Mouse (Mus musculus) right cerebral cortex, postnatal 36 days (tissue): Measurements from ENCODE around the gene Traip.

Source experiments
- DNase-seq, 2 experiments: peaks; one replicate each; pipeline ENCODE4 v3.0.0; 2022; ENCODE audit warnings: low spot score in 2 of 2, mixed read lengths in 1 of 2

Traip gene

DNA sequence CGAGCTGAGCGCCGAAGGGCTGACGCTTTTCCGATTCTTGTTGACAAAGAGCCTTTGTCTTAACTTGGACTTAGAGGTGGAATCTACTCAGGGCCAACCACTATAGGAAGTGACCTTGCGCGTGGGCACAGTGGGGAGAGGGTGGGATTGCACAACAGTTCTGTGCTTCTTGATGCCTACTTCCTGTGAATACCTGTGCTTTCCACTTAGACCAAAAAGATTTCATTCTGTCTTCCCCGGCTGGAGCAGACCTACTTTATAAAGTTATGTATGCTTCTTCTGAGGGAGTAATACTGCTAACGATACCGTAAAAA is at the start of gene Traip:
Traip (plus strand) TSS at position 215 of the 314 bp plus-strand sequence.
- DNase-seq = no peak

DNA sequence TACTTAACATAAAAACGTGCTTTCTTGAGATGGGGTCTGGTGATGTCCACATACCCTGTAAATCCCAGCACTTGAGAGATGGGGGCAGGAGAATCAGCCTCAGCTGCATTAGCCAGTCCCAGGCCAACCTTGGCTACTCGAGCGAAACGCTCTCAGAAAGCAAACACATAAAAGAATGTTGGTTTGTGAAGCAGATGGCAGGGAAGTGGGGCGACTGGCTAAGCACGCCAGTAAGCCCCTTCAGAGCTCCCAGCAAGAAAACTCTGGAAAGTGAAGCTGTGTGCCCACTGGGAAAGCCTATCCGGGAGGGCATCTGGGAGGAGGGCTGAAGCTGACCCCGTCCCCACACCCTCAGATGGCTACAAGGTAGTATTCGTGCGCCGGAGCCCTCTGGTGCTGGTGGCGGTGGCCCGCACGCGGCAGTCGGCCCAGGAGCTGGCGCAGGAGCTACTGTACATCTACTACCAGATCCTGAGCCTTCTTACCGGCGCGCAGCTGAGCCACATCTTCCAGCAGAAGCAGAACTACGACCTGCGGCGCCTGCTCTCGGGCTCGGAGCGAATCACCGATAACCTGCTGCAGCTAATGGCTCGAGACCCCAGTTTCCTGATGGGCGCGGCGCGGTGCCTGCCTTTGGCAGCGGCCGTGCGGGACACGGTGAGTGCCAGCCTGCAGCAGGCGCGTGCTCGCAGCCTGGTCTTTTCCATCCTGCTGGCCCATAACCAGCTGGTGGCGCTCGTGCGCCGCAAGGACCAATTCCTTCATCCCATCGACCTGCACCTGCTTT is 48.9 kb upstream of the Traip start:
- peak; percentile 69 to 73 for DNase-seq

- DNase-seq = no peak
These were observed 48.4 kb upstream of the Traip start for GRCm38 (mm10) chr9:107901627-107901914.

DNA sequence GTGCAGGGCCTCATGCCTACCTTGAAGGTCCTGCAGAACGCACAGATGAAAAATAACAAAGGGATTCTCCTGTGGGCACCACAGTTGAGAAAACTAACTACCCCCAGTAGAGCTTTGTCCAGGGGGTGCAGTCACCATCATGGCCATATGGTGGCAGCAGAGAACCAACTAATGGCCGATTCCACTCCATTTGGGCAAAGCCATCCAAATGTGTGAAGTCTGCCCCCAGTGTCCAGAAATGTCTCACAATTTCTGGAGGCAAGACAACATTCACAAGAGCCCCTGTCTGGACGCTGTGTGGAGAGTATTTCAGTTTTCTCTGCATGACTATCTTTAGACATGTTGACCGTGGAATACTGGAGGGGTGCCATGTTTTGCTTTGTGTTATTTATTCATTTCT is 45.2 kb upstream of the Traip start:
- DNase-seq = peak; percentile 69 to 76

DNA sequence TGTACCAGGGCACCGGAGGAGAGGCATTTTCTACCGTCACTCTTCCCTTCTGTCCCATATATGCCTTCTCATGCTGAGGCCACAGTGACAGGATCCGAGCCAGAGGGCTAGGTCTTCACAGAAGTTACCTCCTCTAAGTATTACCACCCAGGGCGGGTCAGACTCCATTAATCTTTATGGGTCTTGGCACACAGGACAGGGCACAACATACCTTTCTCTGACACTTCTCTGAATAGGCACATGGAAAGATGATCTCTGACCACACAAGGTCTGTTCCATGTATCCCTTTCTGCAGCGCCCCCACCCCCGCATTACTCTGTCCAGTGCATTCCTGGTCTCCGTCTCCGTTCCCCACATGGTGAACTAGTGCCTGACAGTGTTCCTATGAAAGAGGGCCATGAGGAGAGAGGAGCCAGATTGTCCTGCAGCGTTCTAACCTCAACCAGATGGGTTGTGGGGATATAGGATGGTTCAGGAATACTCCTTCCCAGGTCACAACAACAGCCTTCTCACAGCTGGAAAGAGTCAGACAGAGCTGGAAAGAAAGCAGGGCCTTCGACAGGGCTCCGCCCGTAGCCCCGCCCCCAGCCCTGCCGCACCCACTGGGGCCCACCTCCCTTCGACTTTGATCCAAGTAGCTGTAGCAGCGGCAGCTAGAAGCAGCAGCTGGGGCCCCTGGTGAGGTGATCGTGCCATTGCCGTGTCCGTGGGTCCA is 43.5 kb upstream of the Traip start, which contains the start of gene Mst1r:
Mst1r (plus strand) TSS at position 622 of the 715 bp plus-strand sequence.
- DNase-seq = no peak

DNA sequence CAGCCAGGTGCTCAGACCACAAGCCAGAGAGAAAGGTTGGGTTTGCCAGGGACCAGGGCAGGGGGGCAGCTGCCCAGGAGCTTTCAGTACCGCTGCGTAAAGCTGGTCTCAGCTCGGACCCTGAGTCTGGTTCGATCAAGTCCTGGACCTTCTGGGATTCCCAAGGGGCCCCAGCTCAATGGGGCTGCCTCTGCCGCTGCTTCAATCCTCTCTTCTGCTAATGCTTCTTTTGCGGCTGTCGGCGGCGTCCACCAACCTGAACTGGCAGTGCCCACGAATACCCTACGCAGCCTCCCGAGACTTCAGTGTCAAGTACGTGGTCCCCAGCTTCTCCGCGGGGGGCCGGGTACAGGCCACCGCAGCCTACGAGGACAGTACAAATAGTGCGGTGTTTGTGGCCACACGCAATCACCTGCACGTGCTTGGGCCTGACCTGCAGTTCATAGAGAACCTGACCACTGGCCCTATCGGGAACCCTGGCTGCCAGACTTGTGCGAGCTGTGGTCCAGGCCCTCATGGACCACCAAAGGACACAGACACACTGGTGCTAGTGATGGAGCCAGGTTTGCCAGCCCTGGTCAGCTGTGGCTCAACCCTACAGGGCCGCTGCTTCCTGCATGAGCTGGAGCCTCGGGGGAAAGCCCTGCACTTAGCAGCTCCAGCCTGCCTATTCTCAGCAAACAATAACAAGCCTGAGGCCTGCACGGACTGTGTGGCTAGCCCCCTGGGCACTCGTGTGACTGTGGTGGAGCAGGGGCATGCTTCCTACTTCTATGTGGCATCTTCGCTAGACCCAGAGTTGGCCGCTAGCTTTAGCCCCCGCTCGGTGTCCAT is 42.8 kb upstream of the Traip start:
- DNase-seq = no peak

DNA sequence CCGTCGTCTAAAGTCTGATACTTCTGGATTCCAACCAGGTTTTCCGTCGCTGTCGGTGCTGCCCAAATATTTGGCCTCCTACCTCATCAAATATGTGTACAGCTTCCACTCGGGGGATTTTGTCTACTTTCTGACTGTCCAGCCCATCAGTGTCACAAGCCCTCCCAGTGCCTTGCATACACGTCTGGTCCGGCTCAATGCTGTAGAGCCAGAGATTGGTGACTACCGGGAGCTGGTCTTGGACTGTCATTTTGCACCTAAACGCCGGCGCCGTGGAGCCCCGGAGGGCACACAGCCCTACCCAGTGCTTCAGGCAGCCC is 42.2 kb upstream of the Traip start:
- no peak for DNase-seq

GRCm38 (mm10) chr9:107908410-107909158 is 41.4 kb upstream of the Traip start:
- no peak for DNase-seq

DNA sequence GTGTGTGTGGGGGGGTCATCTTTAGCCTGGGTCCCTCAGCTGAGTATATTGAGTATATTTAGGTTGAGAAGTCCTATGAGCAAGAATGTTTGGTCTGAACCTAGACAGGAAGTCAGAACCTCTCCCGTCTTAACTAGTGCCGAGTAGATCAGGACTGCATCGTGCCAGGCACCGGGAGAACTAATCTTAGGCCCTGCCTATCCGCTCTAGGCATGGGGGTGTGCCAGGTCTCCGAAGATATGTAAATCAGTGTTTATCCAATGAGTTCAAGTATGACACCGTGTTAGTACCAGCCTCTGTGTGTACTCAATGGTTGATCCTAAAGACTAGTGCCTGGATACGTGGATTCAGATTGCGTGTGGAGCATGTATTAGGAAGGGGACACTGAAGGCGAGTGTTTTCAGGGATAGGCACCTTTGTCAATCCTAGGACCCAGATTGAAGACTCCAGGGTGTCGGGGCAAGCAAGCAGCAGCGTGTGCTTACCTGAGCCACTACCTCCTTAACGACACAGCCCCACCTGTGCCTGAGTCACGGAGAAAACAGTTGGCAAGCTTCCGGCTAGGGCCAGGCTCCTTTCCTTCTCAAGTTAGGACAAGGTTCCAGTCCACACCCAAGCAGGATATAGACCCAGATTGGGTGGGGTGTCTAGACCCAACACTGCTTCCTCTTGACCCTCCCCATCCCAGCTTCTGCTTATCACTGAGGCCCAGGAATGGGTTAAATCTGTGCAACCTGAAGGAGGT is 39.7 kb upstream of the Traip start:
- no peak for DNase-seq

DNA sequence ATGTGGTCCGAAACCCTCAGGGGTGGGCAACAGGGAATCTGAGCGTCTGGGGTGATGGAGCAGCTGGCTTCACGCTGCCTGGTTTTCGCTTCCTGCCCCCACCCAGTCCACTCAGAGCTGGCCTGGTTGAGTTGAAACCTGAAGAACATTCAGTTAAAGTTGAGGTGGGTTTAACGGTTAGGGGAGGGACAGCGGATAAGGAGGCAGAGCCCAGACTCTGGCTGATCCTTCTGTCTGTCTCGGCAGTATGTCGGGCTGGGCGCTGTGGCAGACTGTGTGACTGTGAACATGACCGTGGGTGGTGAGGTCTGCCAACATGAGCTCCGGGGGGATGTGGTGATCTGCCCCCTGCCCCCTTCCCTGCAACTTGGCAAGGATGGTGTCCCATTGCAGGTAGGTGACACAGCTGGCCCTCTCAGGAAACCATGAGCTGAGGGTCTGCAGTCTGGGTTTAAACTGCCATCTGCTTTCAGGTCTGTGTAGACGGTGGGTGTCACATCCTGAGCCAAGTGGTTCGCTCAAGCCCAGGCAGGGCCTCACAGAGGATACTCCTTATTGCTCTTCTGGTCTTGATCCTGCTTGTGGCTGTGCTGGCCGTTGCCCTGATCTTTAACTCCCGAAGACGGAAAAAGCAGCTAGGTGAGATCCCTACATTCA is 35.0 kb upstream of the Traip start:
- no peak for DNase-seq

GRCm38 (mm10) chr9:107917895-107918608 is 31.9 kb upstream of the Traip start:
- DNase-seq = no peak

DNA sequence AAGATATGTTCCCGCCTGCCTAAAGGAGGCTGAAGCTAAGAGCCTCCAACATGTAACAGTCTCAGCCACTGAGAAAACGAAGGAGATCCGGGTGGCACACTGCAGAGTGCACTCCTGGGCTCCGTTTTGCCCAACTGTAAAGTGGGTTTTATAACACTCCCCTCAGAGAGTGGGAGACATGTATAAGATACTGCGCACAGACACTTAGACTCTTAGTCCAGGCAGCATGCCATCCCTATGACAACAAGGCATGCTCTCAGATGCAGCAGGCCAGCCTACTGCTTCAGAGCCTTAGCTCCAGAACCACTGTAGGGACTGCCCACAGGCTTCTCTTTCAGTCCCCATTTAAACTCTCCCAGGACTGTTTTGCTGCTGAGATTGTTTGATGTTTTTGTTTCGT is 31.1 kb upstream of the Traip start:
- DNase-seq = no peak

- no peak for DNase-seq
These were observed 30.5 kb upstream of the Traip start for GRCm38 (mm10) chr9:107919441-107919840.

GRCm38 (mm10) chr9:107923021-107923420 is 26.9 kb upstream of the Traip start:
- no peak for DNase-seq

GRCm38 (mm10) chr9:107923956-107924355 is 26.0 kb upstream of the Traip start:
- DNase-seq = no peak

- DNase-seq = no peak
These were observed 24.7 kb upstream of the Traip start for GRCm38 (mm10) chr9:107925251-107925650.

- no peak for DNase-seq
These were observed 23.0 kb upstream of the Traip start for GRCm38 (mm10) chr9:107926920-107927420.

- DNase-seq = no peak
These were observed 22.2 kb upstream of the Traip start for GRCm38 (mm10) chr9:107927749-107928148.

DNA sequence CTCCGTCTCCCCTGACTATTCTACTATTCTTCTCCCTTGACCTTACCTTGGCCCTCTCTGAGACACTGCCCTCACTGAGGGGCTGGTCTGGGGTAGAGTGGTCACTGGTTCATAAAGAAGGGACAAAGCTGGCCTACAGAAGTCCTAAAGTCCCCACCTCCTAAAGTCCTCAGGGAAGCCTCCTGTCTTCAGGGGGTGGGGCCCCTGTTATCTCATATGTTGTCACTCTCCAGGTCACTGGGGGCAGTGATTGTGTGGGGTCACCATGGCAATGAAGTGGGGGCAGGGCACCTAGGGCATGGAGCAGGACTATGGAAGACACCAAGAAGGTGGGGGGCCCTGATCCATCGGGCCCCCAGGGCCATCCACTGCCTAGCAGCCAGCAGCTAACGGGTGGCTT is 21.8 kb upstream of the Traip start, which contains the start of gene Actl11:
Actl11 (plus strand) TSS at position 301 of the 400 bp plus-strand sequence.
- no peak for DNase-seq

GRCm38 (mm10) chr9:107932221-107932620 is 17.7 kb upstream of the Traip start:
- DNase-seq = no peak
